Mouse (Mus musculus) fibroblast of lung, adult 2 months (primary cell): ENCODE measurements around the gene Cachd1.

Experiments
- DNase-seq: peaks from one replicate; pipeline ENCODE4 v3.0.0-alpha.2; 2011; ENCODE audit warnings: low read depth

Gene Cachd1

GRCm38 (mm10) chr4:101068786-101069153 lies 292.3 kb downstream of the Cachd1 start, which contains the start of gene Raver2:
Raver2 (plus strand) TSS chr4:101068983.
- no peak for DNase-seq

DNA sequence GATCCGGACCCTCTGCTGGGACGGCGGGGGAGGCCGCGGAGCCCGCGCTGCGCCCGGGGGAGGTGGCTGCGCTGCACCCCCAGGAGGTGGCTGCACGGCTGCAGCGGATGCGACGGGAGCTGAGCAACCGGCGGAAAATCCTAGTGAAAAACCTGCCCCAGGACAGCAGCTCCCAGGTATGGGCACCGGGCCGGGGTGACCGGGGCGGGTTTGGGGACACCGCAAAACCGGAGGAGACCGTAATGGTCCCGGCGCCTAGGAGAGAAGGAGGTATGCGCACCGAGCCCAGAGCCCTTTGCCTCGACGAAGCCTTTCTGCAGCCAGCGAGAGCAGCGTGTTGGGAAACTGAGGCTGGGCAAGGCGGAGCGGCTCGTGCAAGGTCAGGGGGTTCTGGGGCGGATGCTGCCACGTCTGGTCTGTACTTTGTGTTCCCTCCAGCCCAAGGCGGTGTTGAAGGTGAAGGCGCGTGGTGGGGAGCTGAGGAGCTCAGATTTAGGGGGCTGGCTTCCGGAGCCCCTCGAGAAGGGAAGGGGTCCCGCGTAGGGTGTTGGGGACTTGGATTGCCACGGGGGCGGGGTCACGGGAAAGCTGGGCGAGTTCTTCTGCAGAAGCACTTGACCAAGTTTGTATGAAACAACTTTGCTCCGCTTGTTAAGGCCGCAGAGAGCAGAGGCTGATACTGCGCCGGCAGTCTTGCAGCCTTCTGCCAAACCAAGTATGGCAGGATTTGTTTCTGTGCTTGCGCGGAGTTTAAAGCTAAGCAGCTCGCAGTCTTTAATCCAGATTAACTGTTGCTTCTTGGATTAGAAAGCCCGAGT lies 292.9 kb downstream of the Cachd1 start:
- no peak for DNase-seq

DNA sequence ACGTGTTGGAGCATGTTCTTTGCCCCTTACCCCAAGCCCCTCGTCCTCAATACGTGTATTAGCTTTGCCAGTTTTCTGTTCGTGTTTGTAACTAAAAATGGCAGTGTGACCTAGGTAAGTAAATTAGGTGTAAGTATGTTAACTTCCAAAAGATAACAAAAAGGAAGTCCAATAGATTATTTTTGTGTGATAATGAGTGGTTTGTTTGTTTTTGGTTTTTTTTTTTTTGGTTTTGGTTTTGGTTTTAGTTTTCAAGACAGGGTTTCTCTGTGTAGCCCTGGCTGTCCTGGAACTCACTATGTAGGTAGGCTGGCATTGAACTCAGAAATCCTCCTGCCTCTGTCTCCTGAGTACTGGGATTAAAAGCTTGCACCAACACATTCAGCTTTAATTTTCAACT lies 295.1 kb downstream of the Cachd1 start:
- DNase-seq: no peak

GRCm38 (mm10) chr4:101076425-101076824 lies 299.9 kb downstream of the Cachd1 start:
- DNase-seq: no peak
